Mouse (Mus musculus): Measurements from ENCODE around the gene Polg2.

- no peak for TF ChIP-seq CTCF (IDR thresholded peaks at IDR 0.05; ENCODE audit: borderline replicate concordance, insufficient read depth, low read length)
- no peak for TF ChIP-seq POLR2A (IDR thresholded peaks at IDR 0.05; ENCODE audit: low read depth, low read length)
These were observed 43.6 kb upstream of the Polg2 start for GRCm38 (mm10) chr11:106822911-106823310.

Measured in embryonic fibroblast, embryonic 13.5 days (primary cell).